Mouse (Mus musculus) ES-Bruce4 (cell line): ENCODE data around the gene E130208F15Rik. TPM values are rescaled to one million over a fixed set of nuclear protein-coding genes. Genes with fewer than 3 reads are reported as not detected.

Experiments
- H3K27ac ChIP-seq: 2 replicates; pipeline ENCODE4 v1.5.1; 2012; ENCODE audit warnings: low read length, inconsistent platforms; ENCODE audit not compliant: insufficient read depth
- H3K27me3 ChIP-seq: 2 replicates; pipeline ENCODE4 v1.6.1; 2012; ENCODE audit warnings: mild to moderate bottlenecking, low read length, inconsistent platforms; ENCODE audit not compliant: control insufficient read depth, poor library complexity, insufficient read depth, severe bottlenecking
- H3K36me3 ChIP-seq: 2 replicates; pipeline ENCODE4 v1.6.1; 2012; ENCODE audit warnings: inconsistent platforms, mild to moderate bottlenecking, low read length, moderate library complexity; ENCODE audit not compliant: control insufficient read depth, poor library complexity, insufficient read depth, severe bottlenecking
- H3K4me1 ChIP-seq: one replicate; pipeline ENCODE4 v1.8.1; 2011; ENCODE audit warnings: low read length; ENCODE audit not compliant: control insufficient read depth, insufficient read depth
- H3K4me3 ChIP-seq: 2 replicates; pipeline ENCODE4 v1.5.1; 2011; ENCODE audit warnings: low read depth, mild to moderate bottlenecking, low read length
- H3K9ac ChIP-seq: 2 replicates; pipeline ENCODE4 v1.6.1; 2012; ENCODE audit warnings: low read depth, mild to moderate bottlenecking, inconsistent platforms; ENCODE audit not compliant: poor library complexity, severe bottlenecking
- H3K9me3 ChIP-seq: replicated peaks from 2 replicates; pipeline ENCODE4 v1.6.1; 2012; ENCODE audit warnings: mild to moderate bottlenecking, low read length, inconsistent platforms; ENCODE audit not compliant: control insufficient read depth, poor library complexity, insufficient read depth, severe bottlenecking
- CTCF ChIP-seq: IDR thresholded peaks from one replicate; pipeline ENCODE4 v1.8.1; 2011; ENCODE audit warnings: low read depth, low read length
- EP300 ChIP-seq: IDR thresholded peaks from 2 replicates; pipeline ENCODE4 v1.6.1; 2011; ENCODE audit warnings: low read depth, low read length; ENCODE audit not compliant: insufficient read depth
- POLR2A ChIP-seq: IDR thresholded peaks from one replicate; pipeline ENCODE4 v1.8.1; 2011; ENCODE audit warnings: low read length; ENCODE audit not compliant: insufficient read depth
- polyA plus RNA-seq: library from polyadenylated mRNA; stranded (reverse); fragments of >200 nt; gene quantifications from 2 replicates; pipeline ENCODE4 v1.2.4, GENCODE M21; 2011; ENCODE audit warnings: low read depth; ENCODE audit not compliant: missing spikeins, insufficient read depth, insufficient read length

Gene E130208F15Rik
- polyA plus RNA-seq, 1 experiment: 0.58 TPM

DNA sequence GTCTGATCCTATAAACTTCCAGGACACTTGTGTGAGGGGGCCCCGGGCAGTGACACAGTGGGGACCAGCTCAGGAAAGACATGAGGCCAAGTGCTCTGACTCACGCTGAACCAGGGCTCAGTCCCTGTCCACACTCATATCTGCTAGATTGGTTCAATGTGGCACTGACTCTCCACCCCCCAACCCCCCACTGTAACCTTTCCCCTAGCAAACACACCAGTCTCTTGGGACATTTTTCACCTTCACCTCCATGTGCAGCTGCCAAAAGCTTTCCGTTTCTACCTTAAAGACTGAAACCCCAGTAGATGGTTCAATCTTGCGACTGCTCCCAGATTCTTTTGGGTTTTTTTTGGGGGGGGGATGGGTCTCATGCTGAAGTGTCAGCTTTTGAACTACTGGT is 32.5 kb downstream of the E130208F15Rik start:
- Histone ChIP-seq H3K4me1 (no peaks in the 10 kb centered on the region), H3K27ac (no peak overlapping the region), H3K9ac (no peak overlapping the region), H3K27me3 (no peaks in the 10 kb centered on the region), H3K9me3 (no peaks in the 10 kb centered on the region), H3K36me3 (no peaks in the 10 kb centered on the region), H3K4me3 (no peak overlapping the region)
- TF ChIP-seq POLR2A (no peak), CTCF (no peak), EP300 (no peak)

DNA sequence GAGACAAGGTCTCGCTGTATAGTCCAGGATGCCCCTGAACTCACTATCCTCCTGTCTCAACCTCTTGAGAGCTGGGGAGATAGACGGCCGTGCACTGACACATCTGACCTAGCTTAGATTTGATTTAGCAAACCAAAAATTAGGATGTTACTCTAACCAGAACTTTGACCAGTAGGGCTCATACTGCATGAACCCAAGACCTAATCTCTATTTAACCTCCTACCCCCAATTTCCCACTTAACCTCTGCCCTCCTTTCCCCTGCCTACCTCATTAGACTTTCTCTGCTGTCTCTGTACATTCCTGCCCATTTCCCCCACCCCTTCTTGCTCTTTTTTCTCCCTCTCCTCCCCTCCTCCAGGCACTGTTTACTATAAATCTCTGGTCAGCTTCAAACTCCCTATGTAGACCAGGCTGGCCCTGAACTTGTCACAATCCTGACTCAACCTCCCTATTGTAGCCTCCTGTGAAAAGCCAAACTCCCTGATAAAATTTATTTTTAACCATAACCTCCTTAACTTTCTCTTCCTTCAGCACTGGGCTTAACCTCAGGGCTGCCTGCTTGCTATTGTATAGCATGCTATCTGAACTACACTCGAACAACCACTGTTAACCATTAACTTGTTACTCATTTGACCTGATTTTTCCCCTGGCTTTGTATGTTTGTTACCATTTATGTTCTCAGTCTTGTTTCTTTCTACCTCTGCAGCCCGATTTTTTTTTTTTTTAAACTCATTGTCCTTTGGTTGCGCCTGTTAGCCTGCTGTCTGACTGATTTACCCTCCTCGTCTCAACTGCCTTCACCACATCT is 37.0 kb downstream of the E130208F15Rik start:
- no peak overlapping the region for H3K4me3 ChIP-seq
- no peaks in the 10 kb centered on the region for H3K9me3 ChIP-seq
- no peak overlapping the region for H3K27ac ChIP-seq
- no peaks in the 10 kb centered on the region for H3K27me3 ChIP-seq
- H3K4me1 ChIP-seq: no peaks in the 10 kb centered on the region
- no peaks in the 10 kb centered on the region for H3K36me3 ChIP-seq
- no peak for TF ChIP-seq POLR2A
- no peak for TF ChIP-seq EP300
- no peak for TF ChIP-seq CTCF
- no peak overlapping the region for H3K9ac ChIP-seq

DNA sequence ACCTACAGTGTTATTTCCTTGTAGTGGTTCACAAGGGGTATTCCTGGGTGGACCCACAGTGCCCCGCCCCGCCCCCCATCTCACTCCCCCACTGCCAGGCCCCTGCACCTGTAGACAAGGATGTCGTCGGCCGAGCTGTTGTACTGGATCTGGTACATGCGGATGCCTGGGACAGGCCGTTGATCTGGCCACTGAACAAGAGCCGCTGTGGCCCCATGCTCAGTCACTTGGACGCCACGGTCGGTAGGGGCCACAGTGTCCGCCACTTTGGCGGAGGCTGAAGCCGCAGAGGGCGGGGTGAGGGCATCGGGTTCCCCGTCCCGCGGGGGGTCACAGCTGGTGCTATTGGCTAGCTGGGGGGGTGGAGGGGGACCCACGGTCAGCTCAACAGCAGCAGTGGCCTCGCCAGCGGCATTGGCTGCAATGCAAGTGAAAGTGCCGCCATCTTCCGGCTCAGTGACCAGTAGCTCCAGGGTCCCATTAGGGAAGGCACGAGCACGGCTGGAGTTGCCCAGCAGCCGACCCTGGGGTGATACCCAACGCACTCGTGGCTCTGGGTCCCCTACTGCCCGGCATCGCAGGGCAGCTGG is 37.8 kb downstream of the E130208F15Rik start:
- peaks cover 2% of the 10 kb centered on the region for H3K4me1 ChIP-seq
- no peak overlapping the region for H3K9ac ChIP-seq
- peak overlapping the region; percentile 3 for H3K4me3 ChIP-seq

DNA sequence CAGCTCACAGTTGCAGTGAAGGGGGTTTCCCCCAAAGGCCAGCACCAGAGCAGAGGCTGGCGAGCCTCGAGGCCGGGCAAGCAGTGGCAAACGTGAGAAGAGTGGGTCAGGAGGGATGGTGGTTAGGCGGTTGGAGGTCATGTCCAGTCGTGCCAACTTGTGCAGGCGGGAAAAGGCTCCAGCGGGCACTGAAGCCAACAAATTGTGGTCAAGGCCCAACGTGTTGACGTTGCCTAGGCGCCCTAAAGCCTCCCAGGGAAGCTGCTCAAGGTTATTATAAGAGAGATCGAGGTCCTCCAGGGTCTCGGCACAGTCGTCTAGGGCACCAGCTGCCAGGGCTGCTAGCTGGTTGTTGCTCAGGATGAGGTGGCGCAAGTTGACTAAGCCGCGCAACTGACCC is 38.5 kb downstream of the E130208F15Rik start:
- Histone ChIP-seq H3K9me3 (no peaks in the 10 kb centered on the region), H3K36me3 (no peaks in the 10 kb centered on the region), H3K27me3 (no peaks in the 10 kb centered on the region), H3K27ac (no peak overlapping the region), H3K4me3 (peak overlapping the region; percentile 8; the same call in 1 of the 2 replicates), H3K4me1 (peaks cover 2% of the 10 kb centered on the region), H3K9ac (no peak overlapping the region)
- no peak for TF ChIP-seq EP300
- TF ChIP-seq CTCF: no peak
- TF ChIP-seq POLR2A: no peak

More for the DNA sequence above, 37.8 kb downstream of the E130208F15Rik start:
- Histone ChIP-seq H3K9me3 (no peaks in the 10 kb centered on the region), H3K27ac (no peak overlapping the region), H3K36me3 (no peaks in the 10 kb centered on the region), H3K27me3 (no peaks in the 10 kb centered on the region)
- TF ChIP-seq EP300 (no peak), POLR2A (no peak), CTCF (no peak)

DNA sequence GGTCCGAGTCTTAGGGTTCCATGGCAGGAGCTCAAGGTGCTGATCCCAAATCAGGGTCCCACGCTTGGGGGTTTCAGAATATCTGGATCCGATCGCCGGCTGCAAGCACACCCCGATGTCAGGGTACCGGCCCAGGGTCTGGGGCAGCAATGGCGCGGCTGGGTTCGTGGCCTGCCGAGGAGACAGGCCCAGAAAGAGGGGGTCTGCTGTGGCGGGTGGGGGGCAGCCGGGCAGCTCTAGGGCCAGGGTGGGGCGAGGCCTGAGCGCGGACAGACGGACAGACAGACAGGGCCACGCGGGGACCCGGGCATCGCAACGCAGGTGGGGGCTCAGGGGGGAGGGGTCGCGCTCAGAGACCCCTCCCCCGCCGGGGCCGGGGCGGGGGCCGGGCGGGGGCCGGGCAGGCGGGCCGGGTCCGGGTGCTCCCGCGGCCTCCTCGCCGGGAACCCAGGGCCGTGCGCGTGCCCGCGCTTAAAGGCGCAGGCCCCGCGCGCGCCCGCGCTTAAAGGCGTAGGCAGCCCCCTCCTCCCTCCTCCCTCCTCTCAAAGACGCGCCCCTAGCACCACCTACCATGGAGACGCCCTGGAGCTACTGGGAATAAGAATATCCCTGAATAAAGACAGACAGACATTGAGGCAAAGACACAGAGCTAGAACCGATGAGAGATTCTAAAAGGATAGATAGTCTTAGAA is 41.3 kb downstream of the E130208F15Rik start, which contains the start of gene Lrfn3:
Lrfn3 (minus strand) TSS at position 121 of the 692 bp plus-strand sequence.
- H3K9ac ChIP-seq: peak within 1 kb of the TSS; percentile 74
- TF ChIP-seq CTCF (no peak), EP300 (no peak), POLR2A (no peak)
- no peaks in the 10 kb centered on the region for H3K27me3 ChIP-seq
- no peaks in the 10 kb centered on the region for H3K9me3 ChIP-seq
- H3K4me3 ChIP-seq: peak within 1 kb of the TSS; percentile 82
- peaks cover 2% of the 10 kb centered on the region for H3K4me1 ChIP-seq
- H3K36me3 ChIP-seq: no peaks in the 10 kb centered on the region
- H3K27ac ChIP-seq: no peak within 1 kb of the TSS

DNA sequence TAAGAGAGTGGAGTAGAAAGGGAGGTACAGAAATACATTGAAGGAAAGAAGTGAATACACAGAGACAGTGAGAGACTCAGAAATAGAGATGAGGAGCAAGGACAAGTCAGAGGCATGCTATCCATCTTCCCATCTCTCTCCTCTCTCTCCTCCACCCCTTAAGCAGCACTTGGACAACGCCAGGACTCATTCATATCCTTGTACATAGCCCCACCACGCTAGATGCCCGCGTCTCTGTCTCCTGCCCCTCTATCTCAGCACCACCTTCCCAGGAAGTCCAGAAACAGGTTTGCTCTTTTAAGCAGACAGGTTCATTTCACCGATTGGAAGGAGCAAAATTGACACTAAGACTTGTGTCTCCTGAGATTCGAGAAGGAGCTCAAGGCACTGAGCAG is 41.8 kb downstream of the E130208F15Rik start:
- peaks cover 2% of the 10 kb centered on the region for H3K4me1 ChIP-seq
- no peaks in the 10 kb centered on the region for H3K36me3 ChIP-seq
- H3K9me3 ChIP-seq: no peaks in the 10 kb centered on the region
- peak overlapping the region; percentile 40; the same call in 1 of the 2 replicates for H3K4me3 ChIP-seq
- no peak for TF ChIP-seq CTCF
- no peak for TF ChIP-seq EP300
- TF ChIP-seq POLR2A: no peak
- no peaks in the 10 kb centered on the region for H3K27me3 ChIP-seq
- H3K9ac ChIP-seq: no peak overlapping the region
- no peak overlapping the region for H3K27ac ChIP-seq
